Mouse (Mus musculus) heart, postnatal 4 days (tissue): Measurements from ENCODE around the gene Olfr560. TPM values are rescaled to one million over a fixed set of nuclear protein-coding genes. Genes with fewer than 3 reads are reported as not detected.

Experiments
- DNase-seq: peaks from one replicate; pipeline ENCODE4 v3.0.0; 2021
- total RNA-seq, 2 experiments: library from RNA; stranded (reverse); gene quantifications; 2 replicates each; pipeline ENCODE4 v1.2.3; 2021

Olfr560 gene
- under 1 TPM; 0.19 to 0.23 TPM for total RNA-seq

DNA sequence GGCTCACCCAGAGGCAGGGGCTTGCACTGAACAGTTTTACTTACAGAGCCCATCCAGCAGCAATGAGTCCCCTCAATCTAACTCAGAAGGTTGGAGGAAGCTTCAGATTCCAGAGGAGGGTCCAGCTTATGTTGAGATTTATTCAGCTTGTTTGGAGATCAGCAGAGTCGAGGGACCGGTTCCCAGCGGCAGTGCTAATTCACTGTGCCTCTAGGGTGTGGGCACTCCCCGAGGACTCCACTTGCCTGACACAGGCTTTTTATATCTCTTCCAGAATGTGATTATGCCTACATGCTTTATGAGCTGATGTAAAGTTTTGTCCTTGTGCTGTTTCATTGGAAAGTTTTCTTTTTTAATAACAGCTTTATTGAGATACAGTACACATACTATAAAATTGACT lies at the start of gene Olfr560, which contains the start of gene Olfr78:
Olfr560 (minus strand) TSS at position 101 of the 400 bp plus-strand sequence.
Olfr78 (minus strand) TSS at position 206 of the 400 bp plus-strand sequence.
- DNase-seq: no peak

DNA sequence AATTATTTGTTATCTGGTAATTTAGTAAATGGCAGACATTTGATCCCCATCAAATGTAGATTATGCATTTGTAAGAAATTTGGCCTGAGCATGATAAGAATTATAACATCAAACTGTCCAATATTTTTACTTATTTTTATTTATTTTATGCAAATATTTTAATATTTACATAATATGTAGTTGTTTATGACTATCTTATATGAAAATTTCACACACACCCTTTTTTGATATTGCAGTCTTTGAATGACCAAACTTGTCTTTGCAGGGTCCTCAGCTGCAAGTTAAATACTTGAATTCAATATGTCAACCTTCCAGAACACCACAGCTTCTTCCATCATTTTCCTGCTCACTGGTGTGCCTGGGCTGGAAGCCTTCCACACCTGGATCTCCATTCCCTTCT lies 44.0 kb upstream of the Olfr560 start, which contains the start of gene Olfr564:
Olfr564 (plus strand) TSS at position 301 of the 400 bp plus-strand sequence.
- DNase-seq: no peak

DNA sequence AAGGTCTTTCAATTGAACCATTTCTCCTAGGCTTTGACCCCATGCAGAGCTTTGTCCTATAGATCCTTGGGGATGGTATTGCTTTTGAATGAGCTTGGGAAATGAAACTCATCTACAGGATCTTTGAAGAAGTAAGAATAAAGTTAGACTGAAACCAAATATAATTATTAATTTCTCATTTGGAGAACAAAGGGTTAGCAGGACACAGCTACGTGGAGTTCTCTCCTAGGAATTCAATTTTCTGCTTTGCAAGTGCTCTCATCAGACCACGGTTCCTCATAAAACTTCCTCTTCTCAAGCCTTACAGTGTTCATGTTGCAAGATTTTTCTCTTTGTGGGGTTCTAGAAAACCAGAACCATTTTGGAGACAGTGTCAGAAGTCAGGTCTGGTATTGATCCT lies 11.8 kb upstream of the Olfr560 start, which contains the start of gene Olfr561:
Olfr561 (plus strand) TSS at position 301 of the 400 bp plus-strand sequence.
- DNase-seq: no peak

DNA sequence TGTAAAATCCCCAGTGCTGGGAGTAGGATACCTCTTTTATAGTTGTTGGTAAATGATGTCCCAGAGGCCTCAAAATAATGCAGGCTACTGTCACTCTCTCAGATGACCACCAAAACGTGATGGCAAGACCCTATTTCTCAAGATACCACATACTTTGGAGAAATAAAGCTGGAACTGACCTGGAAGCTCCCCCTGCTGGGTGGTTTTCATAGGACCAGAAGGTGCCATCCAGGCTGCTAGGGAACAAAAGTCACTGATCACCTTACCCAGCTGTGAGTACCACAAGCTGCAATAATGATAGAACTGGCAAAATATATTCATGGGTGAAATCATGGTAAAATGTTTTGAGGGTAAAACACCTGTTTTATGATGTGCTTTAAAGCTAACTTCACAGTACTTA lies 7.1 kb downstream of the Olfr560 start:
- DNase-seq: peak; percentile 12

DNA sequence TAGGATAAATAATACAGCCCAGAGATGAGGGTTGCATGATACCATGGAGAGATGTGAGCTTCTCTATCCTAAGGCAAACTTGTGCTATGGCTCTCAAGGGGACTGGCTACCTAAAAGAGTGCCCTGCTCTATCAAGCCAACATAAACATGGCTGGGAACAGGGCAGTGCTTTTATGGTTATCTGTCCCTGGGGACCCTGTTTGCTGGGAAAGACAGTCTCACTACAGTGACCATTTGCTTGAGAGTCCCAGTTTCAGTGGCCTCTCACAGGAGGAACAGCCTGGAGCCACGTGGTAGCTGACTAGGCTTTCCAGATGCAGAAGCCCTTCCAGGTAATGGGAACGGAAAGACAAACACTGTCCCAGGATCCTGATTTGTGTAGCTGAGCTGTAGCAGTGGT lies 21.5 kb downstream of the Olfr560 start:
- DNase-seq: no peak

DNA sequence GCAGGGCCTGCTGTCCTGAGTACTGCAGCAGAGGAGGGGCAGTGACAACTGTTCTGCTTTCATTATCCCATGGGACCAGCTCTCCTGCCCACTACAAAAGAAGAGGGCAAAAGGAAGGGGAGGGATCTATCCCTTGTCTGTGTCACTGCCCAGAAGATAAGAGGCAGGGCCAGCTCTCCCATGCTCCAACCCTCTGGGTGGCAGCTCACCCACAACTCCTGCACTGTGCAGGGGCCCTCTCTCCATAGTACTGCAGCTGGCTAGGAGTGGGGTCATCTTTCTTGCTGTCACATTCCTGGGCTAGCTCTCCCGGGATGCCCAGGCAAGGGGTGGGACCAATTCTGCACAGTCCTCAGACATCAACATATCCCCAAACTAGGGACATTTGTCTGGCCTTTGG lies 25.4 kb downstream of the Olfr560 start:
- no peak for DNase-seq

DNA sequence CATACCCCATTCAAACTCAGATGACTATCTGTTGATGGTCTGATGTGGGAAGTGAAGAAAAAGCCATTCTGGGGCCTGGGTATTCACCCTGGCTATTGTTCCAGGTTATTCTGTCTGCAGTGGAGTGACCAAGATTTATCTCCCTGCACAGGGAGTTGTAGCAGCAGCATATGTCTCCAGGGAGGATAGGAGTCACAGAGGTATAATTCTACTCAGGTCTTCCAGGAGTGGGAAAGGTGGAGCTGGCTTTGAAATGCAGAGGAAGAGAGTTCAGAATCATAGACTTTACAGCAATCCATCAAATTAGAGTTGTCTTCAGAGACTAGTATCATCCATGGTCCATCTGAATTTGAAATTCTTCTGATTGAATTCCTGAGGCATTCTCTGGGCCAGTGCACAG lies 31.8 kb downstream of the Olfr560 start, which contains the start of gene Olfr559:
Olfr559 (minus strand) TSS at position 101 of the 400 bp plus-strand sequence.
- no peak for DNase-seq

DNA sequence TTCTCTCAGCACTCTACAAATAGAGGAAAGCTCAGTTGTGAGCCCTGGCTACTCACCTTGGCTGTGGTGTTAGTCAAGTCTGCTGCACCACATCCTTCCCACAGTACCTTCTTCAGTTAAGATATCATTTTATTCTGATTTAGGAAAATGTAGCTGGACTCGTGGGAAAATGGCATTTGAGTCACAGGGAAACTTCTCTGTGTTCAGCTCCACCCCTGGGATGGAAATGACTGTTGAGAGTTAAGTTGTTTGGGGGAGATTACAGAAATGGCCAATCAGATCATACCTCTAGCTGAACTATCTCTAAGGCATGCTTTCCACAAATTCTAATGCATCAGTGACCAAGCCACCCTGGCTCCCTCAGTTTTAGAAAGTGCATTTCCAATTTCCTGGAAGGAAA lies 40.2 kb downstream of the Olfr560 start, which contains the start of gene Olfr33:
Olfr33 (minus strand) TSS at position 101 of the 400 bp plus-strand sequence.
- no peak for DNase-seq

DNA sequence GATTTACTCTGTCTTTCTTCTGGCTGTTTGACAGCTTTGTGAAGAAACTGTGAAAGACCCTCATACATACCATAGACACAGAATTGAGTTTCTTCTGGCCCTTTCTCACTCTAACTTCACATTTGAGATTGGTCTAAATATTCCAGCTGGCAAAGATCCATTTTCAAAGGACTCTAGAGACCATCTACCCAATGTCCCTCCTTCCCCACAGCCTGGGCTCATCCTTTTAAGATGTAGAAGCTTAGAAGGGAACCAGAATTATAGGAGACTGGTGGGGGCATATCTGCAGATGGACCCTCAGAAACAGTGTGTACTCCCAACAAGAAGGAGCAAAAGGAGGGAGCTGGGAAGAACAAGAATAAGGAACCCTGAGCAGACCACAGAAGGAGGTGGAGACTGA lies 57.3 kb downstream of the Olfr560 start, which contains the start of gene Olfr558:
Olfr558 (plus strand) TSS at position 301 of the 400 bp plus-strand sequence.
- DNase-seq: no peak

Other genes starting within 250 kb of the Olfr560 start
- gene Olfr547, start 224.6 kb downstream of the Olfr560 start, total RNA-seq: not detected
- not detected for gene Olfr548-ps1, start 218.5 kb downstream of the Olfr560 start, total RNA-seq
- not detected for gene Olfr549, start 209.5 kb downstream of the Olfr560 start, total RNA-seq
- gene Trim21, start 193.9 kb downstream of the Olfr560 start, total RNA-seq: 1 to 10 TPM; 4.4 to 4.9 TPM
- not detected for gene Olfr550, start 187.9 kb downstream of the Olfr560 start, total RNA-seq
- not detected for gene Olfr551, start 167.5 kb downstream of the Olfr560 start, total RNA-seq
- gene Olfr552, start 161.6 kb downstream of the Olfr560 start, total RNA-seq: under 1 TPM in 1 of 2 experiments, not detected in 1; 0.07 TPM
- not detected for gene Olfr553, start 141.1 kb downstream of the Olfr560 start, total RNA-seq
- gene Olfr554, start 120.9 kb downstream of the Olfr560 start, total RNA-seq: not detected
- not detected for gene Olfr555, start 100.5 kb downstream of the Olfr560 start, total RNA-seq
- not detected for gene Olfr556, start 94.5 kb downstream of the Olfr560 start, total RNA-seq
- 1 to 10 TPM; 8.3 to 9.6 TPM for gene Trim68, start 72.0 kb downstream of the Olfr560 start, total RNA-seq
- not detected for gene Olfr557, start 63.5 kb downstream of the Olfr560 start, total RNA-seq
- gene Olfr558, start 57.2 kb downstream of the Olfr560 start, total RNA-seq: 1 to 10 TPM; 2.9 to 3.1 TPM
- gene Olfr33, start 40.3 kb downstream of the Olfr560 start, total RNA-seq: not detected
- not detected for gene Olfr559, start 31.9 kb downstream of the Olfr560 start, total RNA-seq
- gene Olfr78, start 105 bp upstream of the Olfr560 start, total RNA-seq: 1 to 10 TPM; 1.1 to 1.4 TPM
- not detected for gene Olfr561, start 11.9 kb upstream of the Olfr560 start, total RNA-seq
- gene Olfr564, start 44.1 kb upstream of the Olfr560 start, total RNA-seq: not detected
- gene Olfr566, start 99.4 kb upstream of the Olfr560 start, total RNA-seq: not detected
- gene Olfr568, start 117.8 kb upstream of the Olfr560 start, total RNA-seq: not detected
- gene Olfr569, start 131.5 kb upstream of the Olfr560 start, total RNA-seq: not detected
- not detected for gene Olfr570, start 135.2 kb upstream of the Olfr560 start, total RNA-seq
- not detected for gene Olfr571, start 158.2 kb upstream of the Olfr560 start, total RNA-seq
- not detected for gene Olfr572, start 165.0 kb upstream of the Olfr560 start, total RNA-seq
- not detected for gene Olfr573-ps1, start 183.2 kb upstream of the Olfr560 start, total RNA-seq
- not detected for gene Olfr574, start 189.1 kb upstream of the Olfr560 start, total RNA-seq
- gene Olfr575, start 199.4 kb upstream of the Olfr560 start, total RNA-seq: not detected
- gene Olfr576, start 203.3 kb upstream of the Olfr560 start, total RNA-seq: not detected
- gene Olfr577, start 216.6 kb upstream of the Olfr560 start, total RNA-seq: not detected
- not detected for gene Olfr578, start 230.0 kb upstream of the Olfr560 start, total RNA-seq